Mouse (Mus musculus) G1E-ER4 (cell line): ENCODE data around the gene Cd22. TPM values are rescaled to one million over a fixed set of nuclear protein-coding genes. Genes with fewer than 3 reads are reported as not detected.
"Not testable (repeated sequence)": the region's sequence is repeated elsewhere in the genome, so short reads cannot be mapped to it uniquely, and the experiment has no call there.

ENCODE experiments used
- GATA1 ChIP-seq: IDR thresholded peaks from one replicate; pipeline ENCODE4 v1.8.0; 2012; ENCODE audit warnings: low read length, inconsistent platforms
- polyA plus RNA-seq: library from polyadenylated mRNA; stranded (reverse); fragments of >175 nt; gene quantifications from 2 replicates; pipeline ENCODE4 v1.2.3, GENCODE M21; 2012

Gene Cd22
- polyA plus RNA-seq, result not detected in 2 replicates

DNA sequence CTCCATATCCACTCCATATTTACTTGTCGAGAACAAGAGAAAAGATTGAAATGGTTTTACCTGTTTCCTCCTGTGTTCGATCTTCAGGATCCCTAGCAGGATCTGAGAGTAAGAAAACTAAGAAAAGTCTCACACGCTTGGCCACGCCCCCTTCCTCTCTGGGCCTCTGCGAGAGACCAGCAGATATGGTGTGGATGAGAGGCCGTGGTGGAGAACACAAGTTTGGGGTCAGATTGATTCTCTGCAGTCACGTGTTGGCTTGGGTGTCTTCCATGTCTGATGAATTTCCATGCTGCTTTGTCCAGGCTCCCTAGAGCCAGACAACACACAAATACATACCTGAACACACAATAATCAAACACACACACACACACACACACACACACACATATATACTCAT lies at the start of gene Cd22:
TSS of gene Cd22 (minus strand) at position 167 of the 400 bp plus-strand sequence.
- no peak for TF ChIP-seq GATA1

DNA sequence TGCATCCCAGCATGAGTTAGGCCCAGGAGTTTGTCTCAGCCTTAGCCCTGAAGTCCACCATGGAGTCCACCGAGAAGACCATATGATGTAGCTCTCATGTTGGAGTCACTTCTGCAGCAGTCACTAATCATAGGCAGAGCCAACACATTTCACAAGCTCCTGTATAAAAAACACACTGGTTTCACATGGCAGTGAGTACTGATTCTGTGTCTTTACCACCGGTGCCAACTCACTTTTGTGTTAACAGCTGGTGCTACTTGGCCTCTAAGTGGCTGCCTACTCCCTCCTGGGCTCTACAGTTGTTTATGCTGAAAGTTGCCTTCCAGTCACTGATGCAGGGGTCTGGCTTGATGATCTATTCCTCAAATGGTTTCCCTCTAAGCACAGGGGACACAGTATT lies 44.4 kb upstream of the Cd22 start, which contains the start of gene Hamp2:
TSS of gene Hamp2 (minus strand) at position 101 of the 400 bp plus-strand sequence.
- TF ChIP-seq GATA1, result not testable (repeated sequence)

DNA sequence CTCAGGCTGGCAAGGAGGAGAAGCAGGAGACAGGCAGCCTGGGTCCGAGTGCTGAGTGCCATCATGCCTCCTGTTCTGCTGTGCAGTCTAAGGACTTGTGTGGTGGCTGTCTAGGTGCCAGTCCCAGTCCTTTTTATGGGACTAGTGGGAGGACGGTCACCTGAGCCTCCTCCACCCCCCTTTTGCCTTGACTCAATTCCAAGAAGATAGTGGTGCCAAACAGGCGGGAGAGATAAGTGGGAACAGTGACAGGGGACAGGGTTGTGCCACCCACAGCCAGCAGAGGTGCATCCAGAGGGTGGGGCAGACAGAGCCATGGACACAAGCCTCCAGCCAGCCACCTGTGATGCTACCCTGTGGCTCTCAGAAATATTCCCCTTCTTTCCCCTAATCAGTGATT lies 43.9 kb upstream of the Cd22 start:
- TF ChIP-seq GATA1, result no peak

GRCm38 (mm10) chr7:30920217-30920616 lies 40.1 kb upstream of the Cd22 start:
- no peak for TF ChIP-seq GATA1

DNA sequence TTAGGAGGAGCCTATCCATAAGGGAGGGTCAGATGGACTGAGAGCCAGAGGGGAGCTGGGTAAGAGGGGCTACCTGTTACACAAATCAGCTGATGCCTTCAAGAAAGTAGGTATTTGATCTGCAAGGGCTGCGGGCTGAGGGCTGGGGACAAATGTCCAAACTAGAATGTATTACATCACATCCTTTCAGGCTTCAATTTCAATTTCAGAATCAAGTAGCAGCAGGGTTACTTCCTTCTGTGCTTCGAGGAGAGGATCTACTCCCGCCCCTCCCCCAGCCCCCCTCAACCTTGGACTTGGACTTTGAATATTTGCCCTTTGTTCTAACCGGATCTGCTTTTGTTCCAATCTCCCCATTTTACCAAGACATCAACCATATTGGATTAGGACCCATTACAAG lies 37.1 kb upstream of the Cd22 start:
- TF ChIP-seq GATA1, result no peak

- no peak for TF ChIP-seq GATA1
These were observed 36.6 kb upstream of the Cd22 start for GRCm38 (mm10) chr7:30916713-30917112.

GRCm38 (mm10) chr7:30914732-30915131 lies 34.6 kb upstream of the Cd22 start, which contains the start of gene Mag:
Gene Mag, minus strand, starts transcription at chr7:30914873.
- no peak for TF ChIP-seq GATA1

GRCm38 (mm10) chr7:30909773-30910172 lies 29.6 kb upstream of the Cd22 start:
- no peak for TF ChIP-seq GATA1

DNA sequence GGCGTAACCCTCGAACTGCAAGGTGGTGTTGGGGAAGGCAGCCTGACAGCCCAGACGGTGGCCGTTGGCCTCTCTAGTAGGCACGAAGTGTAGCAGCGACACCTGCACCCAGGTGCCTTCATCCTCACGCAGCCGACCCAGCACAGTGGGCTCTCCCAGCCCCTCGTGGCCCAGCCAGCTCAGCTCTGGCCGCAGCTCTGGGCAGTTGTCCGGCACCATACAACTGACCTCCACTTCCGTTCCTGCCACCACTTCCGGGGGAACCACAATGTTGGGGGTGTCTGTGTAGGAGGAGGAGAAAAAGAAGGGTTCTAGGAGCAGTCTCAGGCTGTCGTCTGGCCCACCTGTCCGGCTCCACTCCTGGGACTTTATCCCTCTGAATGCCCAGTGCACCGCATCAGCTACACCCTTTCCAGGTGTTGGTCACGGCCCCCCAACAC lies 28.9 kb upstream of the Cd22 start:
- TF ChIP-seq GATA1, result no peak

GRCm38 (mm10) chr7:30908277-30908991 lies 28.3 kb upstream of the Cd22 start:
- TF ChIP-seq GATA1, result no peak

GRCm38 (mm10) chr7:30904042-30904441 lies 23.9 kb upstream of the Cd22 start:
- TF ChIP-seq GATA1, result no peak

GRCm38 (mm10) chr7:30895217-30895616 lies 15.1 kb upstream of the Cd22 start:
- TF ChIP-seq GATA1, result no peak

DNA sequence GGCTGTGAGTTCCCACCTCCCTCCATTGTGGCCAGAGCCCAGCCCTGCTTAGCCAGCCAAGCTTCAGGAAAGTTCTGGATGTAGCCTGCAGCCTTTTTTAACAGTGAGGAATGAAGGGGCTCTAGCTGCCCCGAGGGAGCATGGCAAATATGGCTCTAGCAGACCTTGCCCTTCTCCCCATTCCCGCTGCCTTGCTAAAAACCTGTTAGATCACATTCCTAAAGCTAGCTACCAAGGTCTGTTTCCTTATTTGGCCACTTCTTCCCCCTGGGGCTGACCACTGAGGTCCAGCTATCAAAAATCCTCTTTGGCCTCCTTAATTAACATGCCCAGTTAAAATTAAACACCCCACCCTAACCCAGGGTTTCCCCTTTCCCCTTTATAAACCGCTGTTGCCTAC lies 12.4 kb upstream of the Cd22 start:
- no peak for TF ChIP-seq GATA1

GRCm38 (mm10) chr7:30891746-30892145 lies 11.6 kb upstream of the Cd22 start:
- TF ChIP-seq GATA1, result no peak

DNA sequence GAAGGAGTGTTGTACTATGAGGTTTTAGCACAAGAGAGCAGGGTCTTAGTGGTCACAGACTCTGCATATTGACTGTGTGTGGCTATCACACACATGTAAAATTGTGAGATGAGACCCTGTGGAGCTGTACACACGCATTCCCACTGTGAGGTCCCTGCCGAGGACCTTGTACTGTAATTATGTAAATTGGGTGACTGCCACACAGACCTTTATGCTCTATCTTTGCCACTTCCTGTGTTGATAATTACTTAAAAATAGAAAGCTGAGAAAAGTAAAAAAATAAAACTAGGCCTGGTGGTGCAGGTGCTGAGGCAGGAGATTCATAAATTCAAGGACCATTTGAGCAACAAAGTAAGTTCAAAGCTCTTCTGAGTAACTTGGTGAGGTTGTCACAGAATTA lies 10.5 kb upstream of the Cd22 start:
- TF ChIP-seq GATA1, result no peak

DNA sequence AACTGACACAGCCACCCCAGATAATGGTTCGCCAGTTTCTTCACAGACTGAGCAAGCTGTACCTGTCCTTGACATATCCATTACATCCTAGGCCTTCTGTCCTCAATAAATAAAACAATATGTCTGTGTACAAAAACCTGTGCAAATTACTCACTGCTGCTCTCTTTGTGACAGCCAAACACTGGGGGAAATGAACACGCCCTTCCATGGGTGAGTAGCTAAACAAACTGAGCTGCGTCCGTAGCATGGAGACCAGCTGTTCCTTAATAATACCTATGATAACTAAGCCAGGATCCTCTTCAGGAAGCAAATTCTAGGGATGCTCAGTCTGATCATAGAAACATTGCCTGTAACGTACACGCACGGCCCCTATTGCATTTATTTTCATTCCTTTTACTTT lies 8.6 kb upstream of the Cd22 start:
- no peak for TF ChIP-seq GATA1

DNA sequence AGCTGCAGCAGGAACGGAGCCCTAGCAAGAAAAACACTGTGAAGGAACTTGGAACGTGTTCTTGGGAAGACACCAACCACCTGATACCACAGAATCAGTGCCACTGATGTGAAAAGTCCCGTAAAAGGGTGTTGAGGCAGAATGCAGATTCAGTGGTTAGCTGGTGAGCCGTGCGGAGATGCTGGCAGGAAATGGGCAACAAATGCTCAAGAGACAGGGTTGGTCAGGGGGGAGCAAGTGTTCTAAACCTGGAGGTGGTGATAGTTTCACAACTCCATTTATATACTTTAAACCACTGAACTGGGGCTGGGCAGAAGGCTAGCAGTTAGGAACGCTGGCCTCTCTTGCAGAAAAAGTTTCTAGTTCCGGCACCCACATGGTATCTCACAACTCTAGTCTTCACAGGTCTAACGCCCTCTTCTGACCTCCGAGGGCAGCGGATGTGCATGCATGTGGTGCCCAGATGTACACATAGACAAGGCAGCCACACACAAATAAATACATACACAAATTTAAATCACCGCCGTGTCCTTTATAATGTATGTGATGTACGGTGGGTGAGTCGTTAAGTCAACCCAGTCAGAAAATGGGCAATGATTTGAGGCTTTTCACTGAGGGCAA lies 7.5 kb upstream of the Cd22 start:
- no peak for TF ChIP-seq GATA1
